Mouse (Mus musculus) limb, embryonic 15.5 days (tissue): Measurements from ENCODE around the gene Cst13. TPM values are rescaled to one million over a fixed set of nuclear protein-coding genes. Genes with fewer than 3 reads are reported as not detected.
A peak's percentile ranks its signal among the peaks of the same experiment; 100 is the strongest.

Experiments
- ATAC-seq: fragments of 200-750 bp; cut with Nextera tagmentation; 2 replicates; pipeline ENCODE4 v1.8.0; 2017; ENCODE audit warnings: low read depth, moderate TSS enrichment; ENCODE audit not compliant: insufficient number of reproducible peaks, low FRiP score, low TSS enrichment
- H3K27ac ChIP-seq: fragments of 300-500 bp; sonication (generic); 2 replicates; pipeline ENCODE4 v1.5.1; 2015; ENCODE audit warnings: moderate library complexity, mild to moderate bottlenecking, inconsistent platforms
- H3K27me3 ChIP-seq: fragments of 300-500 bp; sonication (generic); 2 replicates; pipeline ENCODE4 v1.6.1; 2015; ENCODE audit warnings: inconsistent platforms
- H3K36me3 ChIP-seq: fragments of 300-500 bp; sonication (generic); 2 replicates; pipeline ENCODE4 v1.6.1; 2015; ENCODE audit warnings: inconsistent platforms
- H3K4me1 ChIP-seq: fragments of 300-500 bp; sonication (generic); 2 replicates; pipeline ENCODE4 v1.6.1; 2015; ENCODE audit warnings: inconsistent platforms
- H3K4me2 ChIP-seq: fragments of 300-500 bp; sonication (generic); 2 replicates; pipeline ENCODE4 v1.6.1; 2015; ENCODE audit warnings: mild to moderate bottlenecking, inconsistent platforms
- H3K4me3 ChIP-seq: fragments of 300-500 bp; sonication (generic); 2 replicates; pipeline ENCODE4 v1.5.1; 2015; ENCODE audit warnings: mild to moderate bottlenecking, inconsistent platforms
- H3K9ac ChIP-seq: fragments of 300-500 bp; sonication (generic); 2 replicates; pipeline ENCODE4 v1.6.1; 2015; ENCODE audit warnings: inconsistent platforms
- H3K9me3 ChIP-seq: fragments of 300-500 bp; sonication (generic); 2 replicates; pipeline ENCODE4 v1.6.1; 2016; ENCODE audit warnings: inconsistent platforms
- WGBS: fragments of 180-500 bp; shearing (Covaris S2); methylation state at CpG from one replicate; pipeline ENCODE4 v1.1.7; 2015; 5-methylcytosine and 5-hydroxymethylcytosine counted together
- polyA plus RNA-seq: library from polyadenylated mRNA; unstranded; fragments of >200 nt; fragmentation: Nextera tagmentation; extraction: Ambion mirVana; gene quantifications from 2 replicates; pipeline ENCODE4 v1.2.1, GENCODE M21; 2015

Cst13 gene
- polyA plus RNA-seq, 1 experiment from 2014 or later, result not detected

DNA sequence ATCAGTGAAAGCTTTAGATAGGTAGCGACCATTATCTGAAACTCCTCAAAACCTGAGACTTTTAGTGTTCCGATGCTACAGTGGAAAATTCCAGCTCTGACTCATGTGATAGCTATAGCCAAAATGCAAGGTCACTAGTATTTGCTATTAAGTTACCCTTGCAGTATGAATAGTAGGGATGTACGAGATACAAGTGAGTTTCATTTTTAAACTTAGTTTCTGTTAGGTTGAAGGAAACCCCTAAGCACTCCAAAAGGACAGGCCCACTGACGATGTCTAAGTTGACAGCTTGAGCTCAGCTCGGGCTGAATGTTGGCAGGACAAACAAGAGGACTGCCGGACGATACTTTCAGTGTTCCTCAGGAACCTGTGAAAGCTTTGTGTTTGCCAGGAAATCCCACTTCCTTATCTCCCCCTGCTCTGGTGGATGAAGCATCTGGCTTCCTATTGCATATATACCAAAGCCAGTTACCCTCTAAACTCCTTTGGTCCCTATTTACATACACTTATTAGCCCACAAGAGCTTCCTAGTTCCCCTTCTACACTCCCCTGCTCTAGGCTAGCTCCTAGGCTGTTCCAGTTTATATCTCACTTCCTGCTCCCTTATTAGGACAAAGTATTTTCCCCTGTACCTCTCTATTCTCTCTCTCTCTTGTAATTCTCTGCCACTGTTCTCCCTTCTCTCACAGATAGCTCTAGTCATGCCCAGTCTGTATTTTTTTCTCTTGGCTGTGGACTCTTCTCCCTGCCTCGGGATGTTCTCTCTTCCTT, 36.9 kb downstream of the Cst13 start:
- Histone ChIP-seq H3K4me2 (no peak overlapping the region), H3K9ac (no peak overlapping the region), H3K36me3 (no peaks in the 10 kb centered on the region), H3K27ac (no peak overlapping the region), H3K27me3 (no peaks in the 10 kb centered on the region), H3K9me3 (no peaks in the 10 kb centered on the region), H3K4me3 (no peak overlapping the region), H3K4me1 (no peaks in the 10 kb centered on the region)
- ATAC-seq, result no peak
- WGBS, result 67% methylated on average over 8 of the region's 8 CpGs

- WGBS, result 54% methylated on average over 4 of the region's 4 CpGs
- Histone ChIP-seq H3K9me3 (no peaks in the 10 kb centered on the region), H3K4me2 (no peak overlapping the region), H3K4me1 (no peaks in the 10 kb centered on the region), H3K27ac (no peak overlapping the region), H3K27me3 (no peaks in the 10 kb centered on the region), H3K9ac (no peak overlapping the region), H3K36me3 (no peaks in the 10 kb centered on the region), H3K4me3 (no peak overlapping the region)
- ATAC-seq, result no peak
Observed at GRCm38 (mm10) chr2:148857506-148857905, 37.6 kb downstream of the Cst13 start.

- Histone ChIP-seq H3K36me3 (no peaks in the 10 kb centered on the region), H3K4me3 (no peak overlapping the region), H3K9ac (no peak overlapping the region), H3K9me3 (no peaks in the 10 kb centered on the region), H3K4me1 (no peaks in the 10 kb centered on the region), H3K27ac (no peak overlapping the region), H3K4me2 (no peak overlapping the region), H3K27me3 (no peaks in the 10 kb centered on the region)
- 60% methylated on average over 4 of the region's 4 CpGs for WGBS
- ATAC-seq, result no peak
Observed at GRCm38 (mm10) chr2:148860993-148861392, 41.1 kb downstream of the Cst13 start.

- no peaks in the 10 kb centered on the region for H3K27me3 ChIP-seq
- no peak overlapping the region for H3K4me3 ChIP-seq
- no peak overlapping the region for H3K27ac ChIP-seq
- no peak for ATAC-seq
- H3K4me2 ChIP-seq, result no peak overlapping the region
- H3K9me3 ChIP-seq, result no peaks in the 10 kb centered on the region
- H3K36me3 ChIP-seq, result no peaks in the 10 kb centered on the region
- no peaks in the 10 kb centered on the region for H3K4me1 ChIP-seq
- H3K9ac ChIP-seq, result no peak overlapping the region
Observed at GRCm38 (mm10) chr2:148861693-148862092, 41.8 kb downstream of the Cst13 start.

DNA sequence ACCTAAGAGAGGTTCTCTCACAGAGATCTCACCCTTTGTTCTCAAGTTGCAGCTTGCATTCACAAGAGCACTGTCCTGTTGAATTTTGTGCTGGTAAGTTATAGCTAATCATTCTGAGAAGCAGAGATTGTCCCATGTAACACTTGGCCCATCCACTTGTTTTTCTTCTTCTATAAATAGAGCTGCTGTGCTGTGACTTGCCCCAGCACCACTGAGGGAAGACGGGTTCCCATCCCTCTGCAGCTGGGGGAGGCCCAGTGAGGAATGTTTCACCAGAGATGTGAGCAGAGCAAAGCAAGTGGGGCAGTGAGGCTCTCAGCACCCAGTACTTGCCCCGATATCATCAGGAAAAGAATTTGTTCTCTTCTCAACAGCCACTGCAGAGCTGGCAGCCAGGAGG, 45.1 kb downstream of the Cst13 start, which contains the start of gene 9230104L09Rik:
Gene 9230104L09Rik (minus strand): TSS at position 73 of the 400 bp plus-strand sequence.
- Histone ChIP-seq H3K4me2 (no peak within 1 kb of the TSS), H3K4me3 (no peak within 1 kb of the TSS), H3K27me3 (no peaks in the 10 kb centered on the region), H3K36me3 (no peaks in the 10 kb centered on the region), H3K9ac (no peak within 1 kb of the TSS), H3K9me3 (no peaks in the 10 kb centered on the region), H3K4me1 (no peaks in the 10 kb centered on the region), H3K27ac (0 out of 2 replicates have a peak within 1 kb of the TSS, but pooled peaks have one; percentile 17)
- ATAC-seq, result no peak
- WGBS, result 43% methylated on average over 2 of the region's 2 CpGs

DNA sequence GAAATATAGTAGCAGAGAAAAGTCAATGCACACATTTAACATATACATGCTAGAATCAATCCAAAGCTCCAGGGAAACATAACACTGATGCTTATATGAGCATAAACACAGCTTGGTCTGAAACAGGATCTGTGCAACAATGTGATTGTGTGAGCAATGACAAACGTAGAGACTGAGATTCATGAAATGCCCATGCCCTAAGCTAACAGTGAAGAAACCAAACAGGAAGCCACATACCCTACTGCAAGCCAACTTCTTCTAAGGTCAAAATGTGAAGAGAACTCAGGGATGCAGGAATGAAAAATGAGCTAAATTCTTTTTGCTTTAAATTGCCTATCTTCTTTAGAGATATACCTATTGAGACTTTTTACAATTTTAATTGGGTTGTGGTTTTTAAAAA, 49.1 kb downstream of the Cst13 start:
- H3K4me3 ChIP-seq, result no peak overlapping the region
- no peak overlapping the region for H3K27ac ChIP-seq
- H3K4me1 ChIP-seq, result peaks cover 17% of the 10 kb centered on the region
- no peak overlapping the region for H3K4me2 ChIP-seq
- ATAC-seq, result no peak
- H3K36me3 ChIP-seq, result peaks cover 20% of the 10 kb centered on the region
- no peaks in the 10 kb centered on the region for H3K9me3 ChIP-seq
- 66% methylated on average over 1 of the region's 1 CpGs for WGBS
- no peaks in the 10 kb centered on the region for H3K27me3 ChIP-seq
- no peak overlapping the region for H3K9ac ChIP-seq

GRCm38 (mm10) chr2:148870526-148870925, 50.6 kb downstream of the Cst13 start:
- Histone ChIP-seq H3K4me3 (no peak overlapping the region), H3K9me3 (no peaks in the 10 kb centered on the region), H3K27me3 (no peaks in the 10 kb centered on the region), H3K36me3 (peaks cover 20% of the 10 kb centered on the region), H3K4me2 (no peak overlapping the region), H3K27ac (no peak overlapping the region), H3K4me1 (peaks cover 26% of the 10 kb centered on the region), H3K9ac (no peak overlapping the region)
- 90% methylated on average over 3 of the region's 3 CpGs for WGBS
- ATAC-seq, result no peak

DNA sequence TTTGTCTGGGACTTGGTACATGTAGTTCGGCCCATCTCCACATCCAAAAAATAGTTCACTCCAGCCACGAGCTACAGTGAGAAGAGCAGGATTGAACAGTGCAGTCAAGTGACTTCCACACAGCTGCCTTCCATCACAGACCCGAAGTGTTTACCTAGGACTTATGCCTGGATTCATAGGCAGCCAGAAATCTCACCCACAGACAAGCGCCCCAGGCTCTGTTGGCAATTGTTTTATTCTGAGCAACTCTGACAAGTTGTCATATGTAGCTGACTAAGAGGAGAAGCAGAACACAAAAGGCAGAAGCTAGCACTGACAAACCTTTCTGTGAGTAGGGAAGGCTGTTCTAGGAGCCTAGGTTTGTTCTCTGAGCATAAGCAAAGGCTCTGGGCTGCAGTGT, 53.0 kb downstream of the Cst13 start:
- Histone ChIP-seq H3K9ac (no peak overlapping the region), H3K4me1 (peaks cover 41% of the 10 kb centered on the region), H3K9me3 (no peaks in the 10 kb centered on the region), H3K27ac (no peak overlapping the region), H3K27me3 (no peaks in the 10 kb centered on the region), H3K36me3 (peaks cover 20% of the 10 kb centered on the region), H3K4me2 (peak overlapping the region; percentile 68; the same call in 1 of the 2 replicates), H3K4me3 (peak overlapping the region; percentile 86)
- WGBS, result 68% methylated on average over 4 of the region's 4 CpGs
- ATAC-seq, result no peak

GRCm38 (mm10) chr2:148874224-148874616, 54.3 kb downstream of the Cst13 start:
- H3K27ac ChIP-seq, result no peak overlapping the region
- H3K4me1 ChIP-seq, result peaks cover 41% of the 10 kb centered on the region
- H3K9ac ChIP-seq, result peak overlapping the region; percentile 85; the same call in 1 of the 2 replicates
- H3K36me3 ChIP-seq, result peaks cover 20% of the 10 kb centered on the region
- no peaks in the 10 kb centered on the region for H3K9me3 ChIP-seq
- WGBS, result 35% methylated on average over 3 of the region's 3 CpGs
- ATAC-seq, result no peak
- H3K4me3 ChIP-seq, result peak overlapping the region; percentile 86
- H3K27me3 ChIP-seq, result no peaks in the 10 kb centered on the region
- H3K4me2 ChIP-seq, result peak overlapping the region; percentile 68

GRCm38 (mm10) chr2:148874617-148875334, 54.9 kb downstream of the Cst13 start:
- peak overlapping the region; percentile 96 for H3K27ac ChIP-seq
- H3K9ac ChIP-seq, result peak overlapping the region; percentile 85
- peaks cover 20% of the 10 kb centered on the region for H3K36me3 ChIP-seq
- peak; percentile 32; the same call in 1 of the 2 replicates for ATAC-seq
- H3K4me3 ChIP-seq, result peak overlapping the region; percentile 86
- H3K4me2 ChIP-seq, result peak overlapping the region; percentile 68
- H3K9me3 ChIP-seq, result no peaks in the 10 kb centered on the region
- under 1% methylated on average over 34 of the region's 34 CpGs for WGBS
- no peaks in the 10 kb centered on the region for H3K27me3 ChIP-seq
- H3K4me1 ChIP-seq, result peaks cover 41% of the 10 kb centered on the region

DNA sequence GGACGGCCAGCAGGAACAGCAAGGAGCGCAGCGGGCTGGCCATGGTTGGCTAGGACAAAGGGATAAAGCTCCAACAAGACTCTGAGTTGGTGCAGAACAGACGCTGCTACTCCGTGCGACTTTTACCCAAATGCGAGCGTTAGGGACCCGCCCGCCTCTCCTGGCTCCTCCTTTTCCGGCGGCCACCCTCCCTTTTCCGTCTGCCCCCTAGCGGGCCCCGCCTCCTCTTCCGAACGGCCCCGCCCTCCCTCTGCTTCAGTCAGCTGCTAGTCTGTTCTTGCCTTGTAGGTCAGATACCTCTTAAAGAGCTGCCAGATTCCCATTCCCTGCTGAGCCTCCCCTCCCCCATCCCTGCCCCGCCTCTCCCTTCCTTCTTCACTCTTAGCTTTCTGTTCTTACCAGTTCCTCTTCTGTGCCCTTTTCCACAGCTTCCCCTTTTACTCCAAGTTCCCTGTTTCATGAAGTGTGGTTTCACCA, 55.5 kb downstream of the Cst13 start, which contains the start of gene Cst3:
Gene Cst3 (minus strand): TSS at position 358 of the 477 bp plus-strand sequence.
- Histone ChIP-seq H3K27me3 (no peaks in the 10 kb centered on the region), H3K9me3 (no peaks in the 10 kb centered on the region), H3K9ac (peak within 1 kb of the TSS; percentile 85), H3K4me1 (peaks cover 41% of the 10 kb centered on the region), H3K27ac (peak within 1 kb of the TSS; percentile 96), H3K4me2 (peak within 1 kb of the TSS; percentile 68), H3K36me3 (peaks cover 19% of the 10 kb centered on the region), H3K4me3 (peak within 1 kb of the TSS; percentile 86)
- ATAC-seq, result peak; percentile 88
- 1% methylated on average over 19 of the region's 19 CpGs for WGBS
